Mouse (Mus musculus): Measurements from ENCODE around the gene Thyn1. TPM values are rescaled to one million over a fixed set of nuclear protein-coding genes. Genes with fewer than 3 reads are reported as not detected.

Thyn1 gene
- total RNA-seq, 2 experiments from 2014 or later = 63.7 to 64.9 TPM

DNA sequence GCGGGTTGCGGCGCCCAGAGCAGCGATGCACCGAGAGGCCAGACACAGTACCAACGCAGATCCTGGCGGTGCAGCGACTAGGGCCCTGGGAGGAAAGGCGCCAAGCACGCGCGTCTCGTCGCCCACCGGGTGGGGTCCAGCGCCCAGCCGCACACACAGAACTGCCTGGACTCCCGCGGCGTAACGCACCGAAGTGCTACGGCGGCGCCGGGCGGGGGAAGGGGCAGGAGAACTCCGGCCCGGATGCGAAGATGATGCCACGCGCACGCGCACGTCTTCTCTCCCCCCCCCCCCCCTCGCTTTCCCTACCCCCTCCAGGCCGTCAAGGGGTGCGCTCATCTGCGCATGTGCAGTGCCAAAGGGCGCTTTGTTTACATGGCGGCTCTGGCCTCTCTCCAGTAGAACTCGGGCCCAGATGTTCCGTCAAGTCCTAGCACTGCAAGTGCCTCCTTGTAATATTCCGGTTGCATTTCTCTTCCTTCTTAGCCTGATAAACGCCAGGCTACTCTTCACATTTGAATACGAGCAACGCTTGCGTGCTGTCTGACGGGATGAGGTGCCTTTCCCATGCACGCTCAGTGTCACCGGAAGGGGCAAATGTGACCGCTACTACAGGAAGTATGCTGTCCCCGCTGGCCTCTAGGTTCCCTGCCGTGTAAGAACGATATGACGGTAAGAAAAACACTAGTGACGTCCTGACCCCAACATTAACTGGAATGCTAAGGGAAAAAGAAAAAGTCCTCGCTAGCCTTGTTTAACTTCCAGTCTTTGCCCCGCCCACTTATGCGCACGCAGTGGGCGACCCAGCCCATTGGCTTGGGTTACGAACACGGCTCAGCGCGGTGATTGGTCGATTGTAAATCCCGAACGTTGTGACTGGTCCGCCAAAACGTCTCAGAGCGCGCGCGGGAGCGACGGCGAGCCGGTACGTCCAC, 30.6 kb downstream of the Thyn1 start, which contains the start of the genes Vps26b and Ncapd3:
Vps26b (minus strand) TSS at position 238 of the 935 bp plus-strand sequence.
Ncapd3 (plus strand) TSS at position 348 of the 935 bp plus-strand sequence.
- DNase-seq (ENCODE audit: low spot score in 2 of 2) = peak; percentile 94 to 96

DNA sequence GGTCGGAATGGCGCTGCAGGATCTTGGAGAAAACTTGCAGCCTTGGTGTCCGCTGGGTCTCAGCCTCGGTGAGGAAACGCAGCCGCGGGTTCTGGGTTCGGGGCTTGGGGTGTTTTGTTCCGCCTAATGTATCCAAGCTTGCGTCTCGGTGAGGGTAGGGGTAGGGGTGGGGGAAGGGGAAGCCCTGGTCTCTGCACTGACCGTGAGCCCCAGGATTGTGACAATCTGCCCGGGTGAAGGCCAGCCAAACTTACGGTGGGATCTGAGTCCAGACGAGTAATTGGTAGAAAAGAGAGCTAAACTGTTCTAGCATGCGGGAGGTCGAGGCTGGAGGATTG, 31.2 kb downstream of the Thyn1 start:
- no peak for DNase-seq (ENCODE audit: low spot score in 2 of 2)

DNA sequence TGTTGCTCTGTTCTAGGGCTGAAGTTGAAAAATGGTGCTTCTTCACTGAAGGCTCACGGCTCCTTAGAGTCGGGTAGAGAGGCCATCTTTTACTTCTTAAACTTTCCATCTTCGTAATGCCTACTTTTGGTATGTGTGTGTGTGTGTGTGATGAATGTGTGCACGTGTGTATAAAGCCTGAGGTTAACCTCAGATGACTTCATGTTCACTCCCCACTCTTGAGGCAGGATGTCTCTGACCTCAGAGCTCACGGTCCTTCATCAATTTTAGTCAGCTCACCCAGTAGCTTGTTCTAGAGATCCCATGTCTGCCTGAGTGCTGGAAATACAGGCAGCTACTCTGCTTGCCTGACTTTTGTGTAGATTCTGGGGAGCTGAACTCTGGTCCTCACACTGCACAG, 44.4 kb downstream of the Thyn1 start:
- DNase-seq (ENCODE audit: low spot score in 2 of 2) = no peak

DNA sequence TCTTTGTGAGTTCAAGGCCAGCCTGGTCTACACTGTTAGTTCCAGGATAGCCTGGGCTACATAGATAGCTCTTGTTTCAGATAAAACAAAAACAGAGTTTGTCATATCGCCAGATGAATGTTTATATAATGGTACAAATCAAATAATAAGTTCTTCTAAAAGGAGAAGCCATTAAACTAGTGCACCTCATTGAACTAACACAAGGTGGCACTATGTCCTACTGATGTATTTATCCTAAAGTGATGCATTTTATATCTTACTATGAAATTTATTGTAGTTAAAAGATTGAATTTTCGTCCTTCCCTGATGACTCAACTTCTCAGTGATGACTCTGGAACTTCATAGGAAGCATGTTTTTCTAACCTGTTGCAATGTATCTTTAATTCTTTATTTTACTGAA, 50.0 kb downstream of the Thyn1 start:
- no peak for DNase-seq (ENCODE audit: low spot score in 2 of 2)

Other genes with a start within 250 kb of the Thyn1 start
- under 1 TPM; 0.12 to 0.23 TPM for gene Glb1l2, start 193.2 kb upstream of the Thyn1 start, total RNA-seq (2021)
- gene Glb1l3, start 138.8 kb upstream of the Thyn1 start, total RNA-seq (2021) = not detected
- not detected for gene Gm1110, start 76.6 kb upstream of the Thyn1 start, total RNA-seq (2021)
- gene Acad8, start 144 bp upstream of the Thyn1 start, total RNA-seq (2021) = 10 to 100 TPM; 28.5 to 32.4 TPM
- gene Vps26b, start 30.4 kb downstream of the Thyn1 start, total RNA-seq (2021) = 100 to 1,000 TPM in 1 of 2 experiments, 10 to 100 TPM in 1; 95.3 to 103 TPM
- 10 to 100 TPM; 17.4 to 18.3 TPM for gene Ncapd3, start 30.5 kb downstream of the Thyn1 start, total RNA-seq (2021)
- gene Jam3, start 155.7 kb downstream of the Thyn1 start, total RNA-seq (2021) = 10 to 100 TPM; 27.3 to 32.7 TPM

Data from left cerebral cortex, adult 18-20 months (tissue).